Mouse (Mus musculus) E14TG2a.4 (cell line): ENCODE data around the gene Ccdc124.

Source experiments
- CTCF ChIP-seq: conservative IDR thresholded peaks from 2 replicates; pipeline ENCODE4 v1.5.1; 2014; ENCODE audit warnings: low read length
- NANOG ChIP-seq: IDR thresholded peaks from 2 replicates; pipeline ENCODE4 v1.6.1; 2014; ENCODE audit warnings: borderline replicate concordance, low read length, mixed read lengths

DNA sequence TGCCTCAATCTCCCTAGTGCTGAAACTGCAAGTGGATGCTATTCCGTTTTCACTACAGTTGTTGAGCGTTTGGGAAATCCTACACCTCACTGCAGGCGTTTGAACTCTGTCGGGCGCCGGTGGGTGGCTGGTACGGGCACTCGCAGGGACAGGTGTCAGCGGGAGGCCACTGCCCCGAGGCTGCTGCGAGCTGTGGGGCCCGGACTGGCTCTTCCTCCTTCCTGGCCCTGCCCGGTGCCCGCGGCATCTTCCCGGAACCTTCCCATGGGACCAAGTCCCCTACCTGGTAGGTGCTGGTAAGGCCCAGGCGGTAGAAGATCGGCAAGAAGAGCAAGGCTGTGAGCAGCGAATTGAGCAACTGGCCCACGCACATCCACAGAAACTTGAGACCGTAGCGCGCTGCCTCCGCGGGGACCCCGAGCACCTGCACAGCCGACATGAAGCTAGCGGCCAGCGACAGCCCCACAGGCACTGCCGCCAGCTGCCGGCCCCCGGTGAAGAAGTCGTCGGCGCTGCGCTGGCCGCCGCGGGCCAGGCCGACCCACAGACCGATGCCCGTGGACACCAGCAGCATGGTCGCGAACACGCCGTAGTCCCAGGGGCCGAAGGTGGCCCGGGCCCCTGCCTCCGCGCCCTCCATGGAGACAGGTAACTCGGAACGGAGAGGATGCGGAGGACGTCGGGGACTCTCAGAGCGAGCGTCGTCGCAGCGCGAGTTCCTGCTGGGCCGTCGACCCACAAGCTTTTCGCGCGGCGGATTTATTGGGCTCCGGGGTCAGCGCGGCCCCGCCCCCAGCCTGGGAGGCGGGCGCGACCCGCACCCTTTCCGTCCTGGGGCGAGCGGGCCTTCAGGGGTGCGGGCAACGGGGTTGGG lies 18.5 kb upstream of the Ccdc124 start, which contains the start of gene Slc5a5:
- TF ChIP-seq CTCF (no peak), NANOG (no peak)
